Mouse (Mus musculus): ENCODE data around the gene Esp31. TPM values are rescaled to one million over a fixed set of nuclear protein-coding genes. Genes with fewer than 3 reads are reported as not detected.

Esp31 gene
- not detected for total RNA-seq (2021)
- long read RNA-seq: 0 reads

DNA sequence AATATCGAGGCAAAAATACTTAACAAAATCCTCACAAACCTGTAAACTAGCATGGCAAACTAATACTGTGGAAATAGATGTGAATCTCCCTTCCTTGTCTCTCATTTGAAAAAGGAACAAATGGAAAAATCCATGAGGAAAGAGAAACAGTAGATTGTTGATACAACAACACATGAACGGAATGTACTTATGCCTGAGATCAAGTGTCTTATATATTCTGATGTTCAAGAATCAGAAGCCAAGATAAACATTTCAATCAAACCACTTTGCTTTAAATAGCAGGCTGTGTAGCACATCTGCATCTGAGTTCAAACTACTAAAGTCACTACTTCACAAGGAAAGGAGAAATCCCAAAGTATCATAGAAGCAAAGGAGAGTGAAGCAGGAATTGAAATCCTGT, at the start of gene Esp31:
Esp31 (plus strand) TSS at position 301 of the 400 bp plus-strand sequence.
- no peak for DNase-seq (ENCODE audit: low spot score in 2 of 2)

Other genes with a start within 250 kb of the Esp31 start
- gene Esp36, start 219.3 kb upstream of the Esp31 start, total RNA-seq (2021): not detected
- not detected for gene Esp34, start 85.3 kb upstream of the Esp31 start, total RNA-seq (2021)